Mouse (Mus musculus) stomach, embryonic 15.5 days (tissue): ENCODE results near the gene Pde4a. TPM values are rescaled to one million over a fixed set of nuclear protein-coding genes. Genes with fewer than 3 reads are reported as not detected.

Source experiments
- ATAC-seq: fragments of 200-750 bp; cut with Nextera tagmentation; 2 replicates; pipeline ENCODE4 v1.8.0; 2017; ENCODE audit warnings: low read depth, moderate number of reproducible peaks, moderate TSS enrichment; ENCODE audit not compliant: insufficient read depth, low FRiP score
- H3K27ac ChIP-seq: fragments of 300-500 bp; sonication (generic); 2 replicates; pipeline ENCODE4 v1.5.1; 2015; ENCODE audit warnings: mild to moderate bottlenecking, inconsistent platforms
- H3K27me3 ChIP-seq: fragments of 300-500 bp; sonication (generic); replicated peaks from 2 replicates; pipeline ENCODE4 v1.6.1; 2015; ENCODE audit warnings: inconsistent platforms
- H3K36me3 ChIP-seq: fragments of 300-500 bp; sonication (generic); 2 replicates; pipeline ENCODE4 v1.6.1; 2015; ENCODE audit warnings: inconsistent platforms
- H3K4me1 ChIP-seq: fragments of 300-500 bp; sonication (generic); 2 replicates; pipeline ENCODE4 v1.6.1; 2015; ENCODE audit warnings: inconsistent platforms
- H3K4me2 ChIP-seq: fragments of 300-500 bp; sonication (generic); 2 replicates; pipeline ENCODE4 v1.6.1; 2015; ENCODE audit warnings: mild to moderate bottlenecking, inconsistent platforms
- H3K4me3 ChIP-seq: fragments of 300-500 bp; sonication (generic); replicated peaks from 2 replicates; pipeline ENCODE4 v1.5.1; 2015; ENCODE audit warnings: inconsistent platforms
- H3K9ac ChIP-seq: fragments of 300-500 bp; sonication (generic); 2 replicates; pipeline ENCODE4 v1.6.1; 2015; ENCODE audit warnings: inconsistent platforms
- H3K9me3 ChIP-seq: fragments of 300-500 bp; sonication (generic); 2 replicates; pipeline ENCODE4 v1.6.1; 2016; ENCODE audit warnings: inconsistent platforms
- WGBS: fragments of 180-500 bp; shearing (Covaris S2); methylation state at CpG from one replicate; pipeline ENCODE4 v1.1.7; 2015; 5-methylcytosine and 5-hydroxymethylcytosine counted together
- polyA plus RNA-seq: library from polyadenylated mRNA; unstranded; fragments of >200 nt; fragmentation: Nextera tagmentation; extraction: Ambion mirVana; gene quantifications from 2 replicates; pipeline ENCODE4 v1.2.1, GENCODE M21; 2015

The Pde4a gene
- polyA plus RNA-seq, 1 experiment from 2014 or later, result 5.9 TPM

DNA sequence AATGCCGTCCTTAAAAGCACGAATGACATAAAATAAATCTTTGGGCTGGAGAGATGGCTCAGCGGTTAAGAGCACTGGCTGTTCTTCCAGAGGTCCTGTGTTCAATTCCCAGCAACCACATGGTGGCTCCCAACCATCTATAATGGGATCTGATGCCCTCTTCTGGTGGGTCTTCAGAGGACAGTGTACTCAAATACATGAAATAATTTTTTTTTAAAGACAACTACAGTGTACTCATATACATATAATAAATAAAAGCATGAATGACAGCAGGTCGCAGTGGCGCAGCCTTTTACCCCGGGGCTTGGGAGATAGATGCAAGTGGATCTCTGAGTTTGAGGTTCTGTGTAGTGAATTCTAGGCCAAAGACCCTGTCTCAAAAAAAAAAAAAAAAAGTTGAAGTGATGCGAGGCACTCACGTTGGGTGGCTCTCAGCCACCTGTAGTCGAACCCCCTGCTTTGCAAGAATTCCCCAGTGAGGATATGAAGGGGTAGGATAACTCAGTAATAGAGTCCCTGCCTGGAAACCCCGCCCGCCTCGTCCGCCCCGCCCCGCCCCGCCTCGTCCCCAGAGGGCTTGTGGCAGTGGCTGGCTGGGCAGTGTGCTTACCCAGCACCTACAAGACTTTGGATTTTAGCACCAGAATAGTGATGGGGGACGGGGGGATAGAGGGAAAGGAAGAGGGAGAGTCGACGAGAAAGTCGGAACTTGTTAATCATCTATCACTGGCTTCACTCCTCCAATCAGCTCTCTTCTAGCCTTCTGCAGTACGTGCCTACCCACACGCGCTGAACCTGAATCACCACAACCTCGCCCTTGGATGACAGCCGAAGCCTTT is 59.3 kb downstream of the Pde4a start:
- H3K4me2 ChIP-seq, result peak overlapping the region; percentile 57
- 18% methylated on average over 26 of the region's 26 CpGs for WGBS
- H3K4me3 ChIP-seq, result peak overlapping the region; percentile 39
- H3K9me3 ChIP-seq, result no peaks in the 10 kb centered on the region
- H3K36me3 ChIP-seq, result peaks cover 5% of the 10 kb centered on the region; the same call in 1 of the 2 replicates
- no peak overlapping the region for H3K9ac ChIP-seq
- peaks cover 12% of the 10 kb centered on the region; the same call in 1 of the 2 replicates for H3K4me1 ChIP-seq
- peak overlapping the region; percentile 80 for H3K27ac ChIP-seq
- peak; percentile 38 for ATAC-seq
- no peaks in the 10 kb centered on the region for H3K27me3 ChIP-seq

DNA sequence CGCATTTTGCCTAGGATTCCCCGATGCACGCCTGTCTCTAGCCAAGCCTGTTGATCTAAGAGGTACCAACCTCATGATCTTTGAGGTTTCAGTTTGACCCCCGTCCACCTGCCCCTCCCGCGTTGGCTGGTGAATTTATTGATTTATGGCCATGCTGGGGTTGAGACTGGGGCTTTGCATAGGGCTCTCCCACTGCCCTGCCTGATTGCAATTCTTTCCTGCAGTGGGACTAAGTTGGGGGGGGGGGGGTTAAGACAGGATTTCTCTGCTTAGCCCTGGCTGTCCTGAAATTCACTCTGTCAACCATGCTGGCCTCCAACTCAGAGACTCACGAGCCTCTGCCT is 59.9 kb downstream of the Pde4a start:
- Histone ChIP-seq H3K9ac (no peak overlapping the region), H3K4me3 (peak overlapping the region; percentile 39), H3K27me3 (no peaks in the 10 kb centered on the region), H3K4me2 (peak overlapping the region; percentile 57), H3K9me3 (no peaks in the 10 kb centered on the region), H3K36me3 (peaks cover 11% of the 10 kb centered on the region; the same call in 1 of the 2 replicates), H3K27ac (peak overlapping the region; percentile 80), H3K4me1 (peaks cover 12% of the 10 kb centered on the region; the same call in 1 of the 2 replicates)
- ATAC-seq, result no peak
- WGBS, result 7% methylated on average over 7 of the region's 7 CpGs

- Histone ChIP-seq H3K4me1 (peaks cover 9% of the 10 kb centered on the region), H3K27ac (no peak overlapping the region), H3K27me3 (no peaks in the 10 kb centered on the region), H3K9me3 (no peaks in the 10 kb centered on the region), H3K4me3 (peak overlapping the region; percentile 35), H3K36me3 (peaks cover 27% of the 10 kb centered on the region), H3K9ac (no peak overlapping the region), H3K4me2 (peak overlapping the region; percentile 56)
- 14% methylated on average over 16 of the region's 16 CpGs for WGBS
- peak; percentile 71 for ATAC-seq
Measured at GRCm38 (mm10) chr9:21227342-21227741, 61.8 kb downstream of the Pde4a start.

- ATAC-seq, result no peak
- no peak overlapping the region for H3K9ac ChIP-seq
- peaks cover 36% of the 10 kb centered on the region for H3K36me3 ChIP-seq
- no peak overlapping the region for H3K27ac ChIP-seq
- no peak overlapping the region for H3K4me2 ChIP-seq
- H3K4me3 ChIP-seq, result no peak overlapping the region
- WGBS, result 50% methylated on average over 23 of the region's 23 CpGs
- no peaks in the 10 kb centered on the region for H3K9me3 ChIP-seq
- H3K4me1 ChIP-seq, result peaks cover 9% of the 10 kb centered on the region
- H3K27me3 ChIP-seq, result no peaks in the 10 kb centered on the region
Measured at GRCm38 (mm10) chr9:21231551-21231950, 66.0 kb downstream of the Pde4a start.

GRCm38 (mm10) chr9:21232867-21233266 is 67.4 kb downstream of the Pde4a start:
- H3K9me3 ChIP-seq, result no peaks in the 10 kb centered on the region
- ATAC-seq, result no peak
- WGBS, result 87% methylated on average over 5 of the region's 5 CpGs
- H3K9ac ChIP-seq, result no peak overlapping the region
- H3K36me3 ChIP-seq, result peaks cover 36% of the 10 kb centered on the region
- no peak overlapping the region for H3K27ac ChIP-seq
- no peaks in the 10 kb centered on the region for H3K27me3 ChIP-seq
- H3K4me3 ChIP-seq, result no peak overlapping the region
- peaks cover 11% of the 10 kb centered on the region for H3K4me1 ChIP-seq
- no peak overlapping the region for H3K4me2 ChIP-seq

GRCm38 (mm10) chr9:21233366-21233765 is 67.9 kb downstream of the Pde4a start:
- Histone ChIP-seq H3K9me3 (no peaks in the 10 kb centered on the region), H3K4me1 (peaks cover 10% of the 10 kb centered on the region; the same call in 1 of the 2 replicates), H3K9ac (no peak overlapping the region), H3K27ac (no peak overlapping the region), H3K4me2 (no peak overlapping the region), H3K4me3 (no peak overlapping the region), H3K36me3 (peaks cover 36% of the 10 kb centered on the region), H3K27me3 (no peaks in the 10 kb centered on the region)
- ATAC-seq, result no peak
- 94% methylated on average over 29 of the region's 29 CpGs for WGBS

GRCm38 (mm10) chr9:21233805-21234204 is 68.3 kb downstream of the Pde4a start:
- no peak overlapping the region for H3K4me2 ChIP-seq
- H3K4me3 ChIP-seq, result no peak overlapping the region
- H3K27ac ChIP-seq, result no peak overlapping the region
- H3K9ac ChIP-seq, result no peak overlapping the region
- peaks cover 36% of the 10 kb centered on the region for H3K36me3 ChIP-seq
- 85% methylated on average over 28 of the region's 28 CpGs for WGBS
- H3K27me3 ChIP-seq, result no peaks in the 10 kb centered on the region
- peaks cover 10% of the 10 kb centered on the region; the same call in 1 of the 2 replicates for H3K4me1 ChIP-seq
- ATAC-seq, result no peak
- H3K9me3 ChIP-seq, result no peaks in the 10 kb centered on the region

DNA sequence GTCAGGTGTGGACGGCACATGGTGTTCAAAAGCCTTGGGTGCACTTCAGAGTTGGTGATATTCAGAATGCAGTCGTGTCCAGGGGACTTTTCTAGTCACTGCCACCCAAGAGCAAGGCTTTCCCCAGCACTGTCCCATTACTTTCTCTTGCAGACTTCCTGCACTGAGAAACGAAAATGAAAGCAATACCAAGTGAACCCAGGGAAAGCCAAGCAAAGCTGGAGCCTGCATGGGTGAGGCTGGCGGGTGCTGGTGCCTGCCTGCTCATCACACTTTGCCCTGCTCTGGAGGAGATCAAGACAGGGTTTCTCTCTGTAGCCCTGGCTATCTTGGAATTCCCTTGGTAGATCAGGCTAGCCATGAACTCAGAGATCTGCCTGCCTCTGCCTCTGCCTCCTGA is 69.8 kb downstream of the Pde4a start:
- Histone ChIP-seq H3K9ac (no peak overlapping the region), H3K27ac (no peak overlapping the region), H3K27me3 (no peaks in the 10 kb centered on the region), H3K4me1 (peaks cover 16% of the 10 kb centered on the region), H3K9me3 (no peaks in the 10 kb centered on the region), H3K4me2 (no peak overlapping the region), H3K4me3 (no peak overlapping the region), H3K36me3 (peaks cover 26% of the 10 kb centered on the region)
- WGBS, result 77% methylated on average over 4 of the region's 4 CpGs
- no peak for ATAC-seq

- Histone ChIP-seq H3K9me3 (no peaks in the 10 kb centered on the region), H3K9ac (0 out of 2 replicates have a peak overlapping the region, but pooled peaks have one; percentile 94), H3K27ac (peak overlapping the region; percentile 93; the same call in 1 of the 2 replicates), H3K4me2 (peak overlapping the region; percentile 69), H3K4me3 (peak overlapping the region; percentile 78; the same call in 1 of the 2 replicates), H3K4me1 (peaks cover 16% of the 10 kb centered on the region), H3K27me3 (no peaks in the 10 kb centered on the region; the same call in 1 of the 2 replicates), H3K36me3 (peaks cover 10% of the 10 kb centered on the region; the same call in 1 of the 2 replicates)
- 81% methylated on average over 25 of the region's 25 CpGs for WGBS
- ATAC-seq, result no peak
Measured at GRCm38 (mm10) chr9:21236991-21237367, 71.5 kb downstream of the Pde4a start.

GRCm38 (mm10) chr9:21237368-21238003 is 72.0 kb downstream of the Pde4a start:
- Histone ChIP-seq H3K27me3 (no peaks in the 10 kb centered on the region; the same call in 1 of the 2 replicates), H3K9ac (peak overlapping the region; percentile 94; the same call in 1 of the 2 replicates), H3K4me3 (peak overlapping the region; percentile 78), H3K9me3 (no peaks in the 10 kb centered on the region), H3K36me3 (peaks cover 9% of the 10 kb centered on the region; the same call in 1 of the 2 replicates), H3K4me1 (peaks cover 16% of the 10 kb centered on the region), H3K4me2 (peak overlapping the region; percentile 69), H3K27ac (peak overlapping the region; percentile 93)
- 15% methylated on average over 19 of the region's 19 CpGs for WGBS
- 0 out of 2 replicates have a peak, but pooled peaks have one; percentile 6 for ATAC-seq

GRCm38 (mm10) chr9:21238004-21238732 is 72.7 kb downstream of the Pde4a start:
- WGBS, result under 1% methylated on average over 30 of the region's 31 CpGs
- peaks cover 6% of the 10 kb centered on the region for H3K27me3 ChIP-seq
- H3K9me3 ChIP-seq, result no peaks in the 10 kb centered on the region
- H3K27ac ChIP-seq, result peak overlapping the region; percentile 93
- H3K4me3 ChIP-seq, result peak overlapping the region; percentile 78
- no peak for ATAC-seq
- peaks cover 16% of the 10 kb centered on the region for H3K4me1 ChIP-seq
- peak overlapping the region; percentile 94 for H3K9ac ChIP-seq
- H3K4me2 ChIP-seq, result peak overlapping the region; percentile 69
- peaks cover 8% of the 10 kb centered on the region; the same call in 1 of the 2 replicates for H3K36me3 ChIP-seq
